Mouse (Mus musculus) lung, postnatal 0 days (tissue): ENCODE measurements around the gene Mfsd4b4.

Experiments used
- CTCF ChIP-seq: IDR thresholded peaks from 2 replicates; pipeline ENCODE4 v1.5.1; 2016; ENCODE audit warnings: antibody characterized with exemption, mild to moderate bottlenecking
- EP300 ChIP-seq: IDR thresholded peaks from 2 replicates; pipeline ENCODE4 v1.6.1; 2016; ENCODE audit warnings: antibody characterized with exemption, mild to moderate bottlenecking, control low read depth

- TF ChIP-seq EP300 (no peak), CTCF (no peak)
Measured at GRCm38 (mm10) chr10:39912616-39913015, 13.6 kb upstream of the Mfsd4b4 start.
